Mouse (Mus musculus) adrenal gland, postnatal 36 days (tissue): Measurements from ENCODE around the gene Prrg3. TPM values are rescaled to one million over a fixed set of nuclear protein-coding genes. Genes with fewer than 3 reads are reported as not detected.
A peak's percentile ranks its signal among the peaks of the same experiment; 100 is the strongest.
"Not testable (repeated sequence)": the region's sequence is repeated elsewhere in the genome, so short reads cannot be mapped to it uniquely, and the experiment has no call there.

Experiments
- DNase-seq, 2 experiments: peaks; one replicate each; pipeline ENCODE4 v3.0.0; 2021; ENCODE audit warnings: mixed read lengths in 1 of 2
- long read RNA-seq, 2 experiments: library from polyadenylated mRNA; stranded (forward); transcript quantifications; one replicate each; pipeline ENCODE4 v2.0.0; 2021; ENCODE audit warnings: borderline sequencing depth in 2 of 2
- total RNA-seq, 2 experiments: library from RNA; stranded (reverse); gene quantifications; 2 replicates each; pipeline ENCODE4 v1.2.3; 2021

Gene Prrg3
- 10 to 100 TPM; 16.2 to 19.4 TPM for total RNA-seq
- long read RNA-seq, experiment 1, partial matches to known transcripts: 0 of 1 reads
- long read RNA-seq, experiment 1, other reads (novel, unspliced or antisense): 1 of 1 reads
- long read RNA-seq, experiment 2, partial matches to known transcripts: 0 of 1 reads
- long read RNA-seq, experiment 2, other reads (novel, unspliced or antisense): 1 of 1 reads

GRCm38 (mm10) chrX:71962073-71963051 is at the start of gene Prrg3:
Prrg3 (plus strand) TSS chrX:71962624.
- peak; percentile 42 to 60 for DNase-seq

- peak; percentile 50 for DNase-seq
These were observed 15.8 kb upstream of the Prrg3 start for GRCm38 (mm10) chrX:71946631-71947030.

DNA sequence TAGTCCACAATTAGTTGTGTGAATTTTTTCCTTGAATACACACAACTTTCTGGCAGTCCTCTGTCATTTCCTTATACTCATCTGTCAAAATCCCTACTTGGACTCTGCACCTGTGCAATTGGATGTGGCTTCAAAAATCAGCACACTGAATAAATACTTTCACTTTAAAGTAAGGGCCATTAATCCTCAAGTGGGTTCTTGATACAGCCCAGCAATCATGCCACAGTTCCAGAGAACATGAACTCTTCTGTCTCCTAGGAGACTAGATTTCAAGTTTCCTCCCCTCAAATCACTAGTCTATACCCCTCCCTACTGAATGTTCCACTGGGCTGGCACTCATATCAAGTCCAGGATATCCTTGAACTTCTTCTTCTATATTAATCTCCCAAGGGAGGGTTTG is 4.1 kb upstream of the Prrg3 start:
- no peak for DNase-seq

DNA sequence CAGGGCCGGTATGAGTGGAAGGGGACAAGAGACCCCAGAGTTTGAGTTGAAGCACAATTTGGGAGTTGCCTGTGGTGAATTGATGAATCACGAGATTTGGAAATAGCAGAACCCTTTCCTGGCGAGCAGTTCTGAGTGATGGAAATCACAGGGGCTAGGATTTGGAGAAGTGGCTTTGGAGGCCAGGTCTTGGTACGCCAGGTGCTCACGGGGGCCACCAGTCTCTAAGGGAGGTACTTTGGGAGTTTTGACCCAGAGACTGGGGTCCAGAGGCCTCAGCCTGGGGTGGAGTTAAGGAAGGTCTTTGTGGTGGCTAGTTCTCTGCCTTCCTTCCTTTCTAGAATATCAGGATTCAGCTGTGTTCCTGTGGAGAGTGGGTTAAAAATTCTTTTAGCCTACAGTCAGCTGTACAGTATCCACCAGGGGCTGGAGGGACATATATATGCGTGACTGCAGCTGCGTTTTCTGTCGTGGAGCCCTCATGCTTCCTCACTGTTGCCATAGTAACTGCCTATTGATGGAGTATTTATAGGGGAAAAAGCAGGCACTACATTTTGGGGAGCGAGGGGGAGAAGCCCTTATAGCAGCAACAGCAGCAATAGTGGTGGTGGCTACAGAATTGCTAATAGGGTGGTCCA is 970 bp downstream of the Prrg3 start:
- no peak for DNase-seq

DNA sequence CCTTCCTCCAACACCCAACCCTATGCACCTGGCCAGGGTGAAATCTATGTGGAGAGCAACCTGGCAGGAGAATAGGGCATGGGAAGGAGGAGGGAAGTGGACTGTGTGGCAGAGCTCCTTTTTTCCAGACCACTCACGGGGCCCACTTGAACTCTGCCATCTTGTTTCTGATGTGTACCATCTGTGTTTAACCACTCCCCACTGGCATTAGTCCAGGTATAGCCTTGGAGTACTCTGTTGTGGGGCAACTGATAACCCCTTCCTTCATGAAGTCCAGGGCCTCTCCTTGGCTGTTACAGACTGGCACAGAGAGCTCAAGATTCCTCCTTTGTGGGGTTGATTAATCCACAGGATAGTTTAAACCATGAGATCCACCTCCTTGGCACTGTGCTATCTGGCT is 5.8 kb downstream of the Prrg3 start:
- DNase-seq: no peak

GRCm38 (mm10) chrX:71968816-71969215 is 6.4 kb downstream of the Prrg3 start:
- no peak for DNase-seq

GRCm38 (mm10) chrX:71971325-71971724 is 8.9 kb downstream of the Prrg3 start:
- no peak for DNase-seq

GRCm38 (mm10) chrX:71972686-71973085 is 10.3 kb downstream of the Prrg3 start, which contains the start of gene Fate1:
Fate1 (plus strand) TSS chrX:71972986.
- DNase-seq: no peak

DNA sequence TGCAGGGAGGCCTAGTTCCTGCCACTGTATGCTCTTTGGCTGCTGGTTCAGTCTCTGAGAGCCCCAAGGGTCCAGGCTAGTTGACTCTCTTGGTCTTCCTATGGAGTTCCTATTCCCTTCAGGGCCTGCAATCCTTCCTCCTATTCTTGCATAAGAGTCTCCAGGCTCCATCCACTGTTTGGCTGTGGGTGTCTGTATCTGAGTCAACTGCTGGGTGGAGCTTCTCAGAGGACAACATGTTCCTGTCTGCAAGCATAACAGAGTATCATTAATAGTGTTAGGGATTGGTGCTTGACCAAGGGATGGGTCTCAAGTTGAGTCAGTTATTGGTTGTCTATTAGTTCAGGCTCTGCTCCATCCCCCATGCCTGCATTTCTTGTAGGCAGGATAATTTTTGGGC is 15.3 kb downstream of the Prrg3 start:
- not testable (repeated sequence) for DNase-seq

- DNase-seq: peak in 1 of 2 experiments; percentile 9
These were observed 18.0 kb downstream of the Prrg3 start for GRCm38 (mm10) chrX:71980443-71980842.

DNA sequence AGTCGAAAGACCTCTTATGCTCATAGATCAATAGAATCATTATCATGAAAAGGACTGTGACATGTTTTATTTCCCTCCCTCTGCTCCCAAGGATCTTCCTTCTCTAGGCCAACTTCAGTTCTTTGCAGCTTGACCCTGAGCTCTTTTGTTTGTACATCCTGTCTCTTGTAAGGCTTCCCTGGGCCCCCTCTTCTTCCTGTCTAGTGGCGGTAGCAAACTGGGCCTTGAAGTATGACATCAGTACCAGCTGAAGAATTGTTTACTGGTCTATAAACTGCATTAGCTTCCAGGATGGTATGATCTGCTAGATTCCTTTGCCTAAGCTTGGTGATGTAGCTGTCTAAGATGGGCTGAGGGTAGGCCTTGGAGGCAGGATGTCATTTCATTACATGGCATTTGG is 18.9 kb downstream of the Prrg3 start:
- DNase-seq: peak in 1 of 2 experiments; percentile 6

GRCm38 (mm10) chrX:71983205-71983604 is 20.8 kb downstream of the Prrg3 start:
- no peak for DNase-seq

DNA sequence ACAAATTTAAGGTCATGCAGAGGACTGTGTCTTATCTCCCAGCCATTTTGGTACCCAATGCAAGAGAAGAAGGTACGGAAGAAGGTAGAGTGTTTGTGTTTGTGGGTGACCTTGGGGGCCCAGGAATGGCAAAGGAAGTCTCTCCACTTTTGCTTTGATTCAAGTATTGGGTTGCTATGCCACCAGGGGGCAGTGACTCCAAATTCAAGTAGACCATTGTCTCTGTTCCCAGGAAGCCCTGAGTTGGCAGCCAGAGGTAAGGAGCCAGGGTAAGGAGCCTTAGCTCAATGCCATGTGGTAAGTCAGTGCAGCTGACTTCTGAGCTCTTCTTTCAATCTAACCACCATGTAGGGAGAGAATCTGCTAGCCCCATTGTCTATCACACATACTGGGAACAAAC is 21.4 kb downstream of the Prrg3 start:
- DNase-seq: peak; percentile 19 to 44

- DNase-seq: no peak
These were observed 29.1 kb downstream of the Prrg3 start, which contains the start of gene Cnga2 for GRCm38 (mm10) chrX:71991549-71991948. Cnga2 (plus strand) TSS chrX:71991849.

DNA sequence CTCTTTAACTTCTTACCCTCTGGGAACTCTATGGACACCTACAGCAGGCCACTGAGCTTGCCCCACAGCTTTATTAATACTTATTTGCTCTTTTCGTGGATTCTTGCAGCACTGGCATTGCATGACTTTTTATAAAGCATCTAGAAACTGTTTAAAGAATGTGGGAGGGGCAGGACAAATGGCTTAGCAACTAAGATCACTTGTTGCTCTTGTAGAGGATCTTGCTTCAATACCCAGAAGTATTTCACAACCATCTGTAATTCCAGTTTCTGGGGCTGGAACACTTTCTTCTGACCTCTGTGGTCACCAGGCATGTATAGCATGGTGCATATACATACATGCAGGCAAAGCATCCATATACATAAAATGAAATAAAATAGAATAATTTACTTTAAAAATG is 33.5 kb downstream of the Prrg3 start:
- no peak for DNase-seq

DNA sequence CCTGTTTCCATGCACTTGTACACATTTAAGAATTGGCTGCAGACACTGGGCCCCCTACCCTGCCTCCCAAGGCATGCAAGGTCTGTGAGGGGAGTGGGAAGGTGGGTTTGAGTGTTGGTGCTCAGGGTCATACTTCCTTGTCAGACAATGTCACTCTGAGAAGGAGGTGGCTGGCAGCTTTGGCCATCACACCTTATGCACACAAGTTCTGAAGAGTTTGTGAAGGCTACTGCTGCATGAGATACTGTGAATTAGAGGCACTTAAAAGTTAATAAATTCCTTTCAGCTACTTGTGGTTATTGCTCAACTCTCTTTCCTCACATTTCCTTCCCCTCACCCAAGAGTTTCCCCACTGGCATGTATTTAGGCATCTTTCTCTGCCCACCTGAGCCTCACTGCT is 47.5 kb downstream of the Prrg3 start:
- no peak for DNase-seq

GRCm38 (mm10) chrX:72012236-72012635 is 49.8 kb downstream of the Prrg3 start:
- DNase-seq: peak; percentile 3 to 12

DNA sequence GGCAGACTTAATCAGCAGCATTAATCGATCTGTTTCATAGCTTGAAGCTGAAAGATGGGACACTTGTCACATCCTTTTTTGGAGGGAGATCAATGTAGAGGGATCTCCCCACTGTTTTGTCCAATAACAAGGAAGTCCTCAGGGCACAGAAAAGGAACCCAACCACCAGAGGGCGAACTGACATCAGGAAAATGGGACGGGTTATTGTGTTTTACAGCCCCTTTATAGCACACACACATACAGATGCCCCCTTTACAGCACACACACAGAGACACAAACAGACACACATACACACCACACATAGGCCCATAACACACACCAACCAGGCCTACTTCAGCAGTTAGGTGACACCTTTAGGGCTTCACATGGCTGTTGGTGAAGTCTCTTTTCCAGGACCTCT is 50.4 kb downstream of the Prrg3 start:
- peak; percentile 26 to 41 for DNase-seq

DNA sequence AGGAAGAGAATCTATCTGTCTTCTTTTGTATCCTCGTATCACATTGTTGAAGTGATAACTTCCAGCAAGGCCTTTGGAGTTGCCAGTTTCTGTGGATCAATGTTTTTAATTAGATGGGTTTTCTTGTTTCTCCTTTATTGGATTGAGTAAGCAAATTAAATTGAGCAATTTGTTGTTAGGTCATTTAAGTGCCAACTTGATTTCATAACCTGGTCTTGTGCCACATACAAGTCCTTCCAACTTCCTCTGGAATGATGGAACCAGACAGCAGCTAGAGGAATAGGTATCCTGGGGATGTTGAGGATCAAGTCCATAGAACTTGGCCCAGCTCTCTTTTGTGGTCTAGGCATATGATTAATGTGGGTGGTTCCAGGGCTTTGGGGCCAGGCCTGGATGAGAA is 59.8 kb downstream of the Prrg3 start:
- no peak for DNase-seq
